Mouse (Mus musculus): ENCODE data around the gene Fundc2.

Gene Fundc2

DNA sequence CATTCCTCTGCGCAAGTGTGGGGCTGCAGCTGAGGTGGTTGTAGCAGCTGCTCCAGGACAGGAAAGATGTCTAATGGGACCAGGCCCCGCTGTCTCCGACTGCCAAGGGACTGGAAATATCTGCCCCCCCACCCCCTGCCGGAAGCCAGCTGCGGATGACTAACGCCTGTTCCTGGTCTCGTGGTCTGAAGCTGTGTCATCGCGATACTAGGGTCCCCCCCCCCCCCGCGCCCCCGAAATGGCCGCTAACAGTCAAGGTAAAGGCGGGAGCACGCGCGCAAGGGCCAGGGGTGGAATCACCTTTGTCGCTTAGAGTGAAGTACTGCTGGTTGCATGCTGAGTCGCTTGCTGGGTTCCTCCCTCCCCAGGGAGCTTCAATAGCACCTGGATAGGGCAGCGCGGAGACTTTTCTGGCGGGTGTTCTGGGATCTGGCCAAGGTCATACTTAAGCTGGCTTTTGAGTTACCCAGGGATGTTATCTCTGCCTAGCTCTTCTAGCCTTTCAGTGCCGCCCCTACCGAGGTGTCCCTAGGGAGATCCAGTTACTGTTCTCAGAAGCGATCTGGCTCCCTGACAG lies at the start of gene Fundc2, which contains the start of gene F8:
Gene Fundc2 (plus strand): TSS at position 205 of the 577 bp plus-strand sequence.
Gene F8 (minus strand): TSS at position 421 of the 577 bp plus-strand sequence.
- peak; percentile 62 to 88 for DNase-seq

DNA sequence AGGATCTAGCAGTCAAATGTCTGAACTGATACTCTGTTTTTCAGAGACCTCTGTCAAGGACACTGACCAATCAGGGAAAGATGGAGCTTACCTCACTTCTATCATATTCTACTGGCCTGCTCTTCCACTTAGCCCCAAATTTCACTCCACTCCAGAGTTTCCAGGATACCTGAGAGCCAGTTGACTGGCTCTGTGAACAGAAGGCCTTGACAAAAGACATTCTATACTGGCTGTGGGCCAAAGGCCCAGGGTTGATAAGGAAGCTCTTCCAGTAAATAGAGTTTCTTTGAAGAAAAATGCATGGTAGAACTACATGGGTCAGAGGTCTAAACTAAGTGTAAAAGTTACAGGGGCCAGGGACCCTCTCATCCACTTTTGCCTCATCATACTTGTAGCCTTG lies 12.0 kb upstream of the Fundc2 start:
- DNase-seq, result no peak

DNA sequence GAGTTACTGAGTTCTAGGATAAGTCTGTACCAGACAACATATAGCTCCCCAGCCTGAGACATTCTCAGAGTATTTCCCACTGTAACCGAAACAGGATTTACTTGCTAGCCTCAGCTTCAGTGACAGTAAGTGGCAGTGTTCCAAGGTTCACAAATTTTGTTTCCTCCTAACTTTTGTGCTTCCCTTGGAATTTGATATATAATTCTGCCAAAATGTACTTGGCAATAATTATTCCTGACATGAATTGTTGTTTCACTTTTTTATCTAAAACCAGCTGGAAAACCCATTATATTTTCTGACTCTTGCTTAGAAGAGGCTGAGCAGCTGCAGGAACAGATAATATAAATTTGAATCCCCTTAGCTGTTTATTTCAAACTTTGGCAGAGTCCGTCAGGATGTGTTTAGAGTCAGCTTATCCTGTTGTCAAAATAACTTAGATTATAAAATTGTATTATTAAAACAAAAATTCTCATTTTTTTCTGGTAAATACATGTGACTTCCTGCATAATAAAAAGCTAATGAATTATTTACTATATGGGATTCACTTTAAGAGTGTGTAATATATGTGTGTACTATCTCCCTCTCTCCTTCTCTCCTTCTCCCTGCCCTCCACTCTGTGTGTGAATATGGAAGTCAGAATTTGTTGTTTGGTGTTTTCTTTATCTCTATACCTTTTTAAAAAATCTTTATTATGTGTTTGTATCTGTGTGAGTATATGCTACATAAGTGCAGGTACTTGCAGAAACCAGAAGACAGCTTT lies 9.4 kb upstream of the Fundc2 start:
- no peak for DNase-seq

DNA sequence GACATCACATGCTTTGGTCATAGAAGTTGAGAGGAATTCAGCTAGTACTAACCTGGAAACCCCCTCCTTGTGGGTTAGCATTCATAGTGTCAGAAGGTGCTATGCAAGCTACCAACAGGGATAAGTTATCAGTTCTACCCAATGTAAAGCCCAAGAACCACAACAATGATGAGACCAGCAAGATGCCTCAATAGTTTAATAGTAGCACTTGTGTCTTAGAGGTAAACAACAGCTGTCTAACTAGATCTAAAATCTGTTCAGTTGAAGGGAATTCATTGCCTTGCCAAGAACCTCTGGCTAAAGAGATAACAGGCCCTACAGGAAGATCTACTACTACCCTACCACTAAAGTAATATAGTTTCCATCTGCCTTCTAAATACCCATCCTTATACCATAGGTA lies 5.4 kb upstream of the Fundc2 start:
- DNase-seq, result no peak

DNA sequence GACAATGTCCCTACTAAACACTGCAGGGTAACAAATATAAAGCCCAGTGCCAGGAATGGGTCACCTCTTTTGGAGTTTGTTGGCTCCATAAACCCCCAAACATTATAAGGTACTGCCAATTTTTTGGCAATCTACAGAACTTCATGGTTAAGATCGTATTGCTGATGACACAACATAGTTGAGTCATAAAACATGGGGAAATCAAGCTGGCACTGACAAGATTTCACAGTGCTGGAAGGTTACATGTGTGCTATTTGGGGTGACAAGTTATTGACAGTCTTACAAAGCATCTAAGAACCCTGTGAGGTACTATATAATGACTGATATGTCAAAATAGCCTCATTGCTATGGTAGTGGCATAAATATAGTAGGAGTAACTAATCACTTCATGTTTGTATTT lies 1.0 kb upstream of the Fundc2 start:
- DNase-seq, result no peak

DNA sequence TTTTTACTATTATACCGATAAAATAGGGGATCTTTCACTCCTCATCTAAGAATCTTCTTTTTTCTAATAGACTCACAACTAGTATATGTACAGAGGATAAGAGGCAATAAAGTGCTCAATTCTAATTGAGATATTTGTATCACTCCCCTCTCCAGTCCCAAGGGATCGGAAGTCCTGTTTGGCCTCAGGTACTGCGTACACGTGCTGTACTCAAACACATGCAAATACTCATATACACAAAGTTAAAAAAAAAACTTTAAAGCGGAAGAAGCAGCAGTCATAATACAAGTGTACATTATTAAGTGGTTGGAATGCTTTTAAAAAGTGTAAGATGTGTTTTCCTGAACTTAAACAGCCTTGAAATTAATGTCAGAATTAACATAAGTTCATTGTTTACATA lies 500 bp upstream of the Fundc2 start:
- no peak for DNase-seq

DNA sequence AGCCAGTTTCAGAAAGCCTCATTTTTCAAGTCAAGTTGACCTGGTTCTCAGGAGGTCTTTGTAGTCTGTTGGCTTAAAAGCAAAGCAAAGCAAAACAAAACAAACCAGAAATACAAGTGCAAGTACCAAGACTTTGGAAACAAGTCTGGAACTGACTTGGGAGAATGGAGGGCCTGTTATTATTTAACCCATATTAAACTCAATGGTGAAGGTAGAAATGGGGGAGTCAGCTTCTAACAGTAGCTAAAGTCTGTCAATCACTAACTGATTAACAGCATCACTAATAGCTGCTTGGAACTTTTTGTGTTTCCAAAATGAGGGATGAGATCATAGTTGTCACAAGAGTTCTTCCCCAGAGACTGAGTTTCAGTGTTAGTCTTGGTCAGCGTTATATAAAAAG lies 17.3 kb downstream of the Fundc2 start:
- no peak for DNase-seq

DNA sequence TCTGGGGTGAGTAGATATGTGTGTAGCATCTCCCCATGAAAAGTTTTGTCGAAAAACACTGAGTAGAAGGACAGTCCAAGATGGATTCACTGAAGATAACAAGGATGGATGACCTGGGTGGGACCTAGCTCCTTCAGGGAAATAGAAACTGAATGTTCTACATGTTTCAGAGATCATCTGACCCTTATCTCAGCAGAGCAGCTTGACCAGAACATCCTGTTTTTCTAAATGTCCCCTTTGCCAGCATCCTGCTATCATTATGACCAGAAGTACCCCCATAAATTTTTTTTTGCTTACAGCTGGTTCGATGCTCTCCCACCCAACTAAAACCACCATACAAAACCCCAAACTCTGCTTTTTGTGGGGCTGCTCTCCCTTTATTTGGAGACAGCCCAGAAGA lies 20.5 kb downstream of the Fundc2 start:
- no peak for DNase-seq

DNA sequence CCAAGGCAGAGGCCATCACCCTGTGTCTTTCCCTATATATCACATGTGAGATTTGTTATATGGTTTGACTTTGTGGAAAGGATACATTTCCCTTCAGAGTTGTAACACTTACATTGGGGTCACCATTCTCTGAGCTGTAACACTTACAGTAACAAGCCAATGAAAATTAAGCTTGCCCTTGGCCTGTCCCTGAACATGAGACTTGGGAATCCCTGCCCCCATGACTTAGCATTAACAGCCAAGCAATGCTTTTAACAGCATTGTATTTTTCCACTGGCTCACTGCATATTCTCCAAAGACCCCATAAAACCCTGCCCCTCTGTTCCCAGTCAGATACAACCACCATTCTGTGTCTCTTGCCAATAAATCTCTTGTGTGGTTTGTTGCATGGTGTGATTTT lies 21.2 kb downstream of the Fundc2 start:
- no peak for DNase-seq

DNA sequence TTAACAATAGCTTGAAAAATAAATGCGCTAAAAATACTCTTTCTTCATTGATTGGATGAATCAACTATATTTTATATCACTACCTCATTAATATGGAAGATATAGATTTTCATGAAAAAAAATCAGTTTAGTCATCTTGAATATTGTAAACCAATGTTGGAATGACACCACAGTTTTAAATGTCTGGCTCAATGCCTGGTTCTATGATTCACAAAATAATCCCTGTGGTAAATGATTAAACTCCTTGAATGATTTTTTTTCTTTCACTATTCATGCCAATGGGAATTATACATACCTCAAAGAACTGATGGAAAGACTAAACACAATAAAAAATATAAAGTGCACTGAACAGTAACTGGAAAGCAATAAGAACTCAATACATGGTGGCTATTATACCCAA lies 27.5 kb downstream of the Fundc2 start:
- no peak for DNase-seq

DNA sequence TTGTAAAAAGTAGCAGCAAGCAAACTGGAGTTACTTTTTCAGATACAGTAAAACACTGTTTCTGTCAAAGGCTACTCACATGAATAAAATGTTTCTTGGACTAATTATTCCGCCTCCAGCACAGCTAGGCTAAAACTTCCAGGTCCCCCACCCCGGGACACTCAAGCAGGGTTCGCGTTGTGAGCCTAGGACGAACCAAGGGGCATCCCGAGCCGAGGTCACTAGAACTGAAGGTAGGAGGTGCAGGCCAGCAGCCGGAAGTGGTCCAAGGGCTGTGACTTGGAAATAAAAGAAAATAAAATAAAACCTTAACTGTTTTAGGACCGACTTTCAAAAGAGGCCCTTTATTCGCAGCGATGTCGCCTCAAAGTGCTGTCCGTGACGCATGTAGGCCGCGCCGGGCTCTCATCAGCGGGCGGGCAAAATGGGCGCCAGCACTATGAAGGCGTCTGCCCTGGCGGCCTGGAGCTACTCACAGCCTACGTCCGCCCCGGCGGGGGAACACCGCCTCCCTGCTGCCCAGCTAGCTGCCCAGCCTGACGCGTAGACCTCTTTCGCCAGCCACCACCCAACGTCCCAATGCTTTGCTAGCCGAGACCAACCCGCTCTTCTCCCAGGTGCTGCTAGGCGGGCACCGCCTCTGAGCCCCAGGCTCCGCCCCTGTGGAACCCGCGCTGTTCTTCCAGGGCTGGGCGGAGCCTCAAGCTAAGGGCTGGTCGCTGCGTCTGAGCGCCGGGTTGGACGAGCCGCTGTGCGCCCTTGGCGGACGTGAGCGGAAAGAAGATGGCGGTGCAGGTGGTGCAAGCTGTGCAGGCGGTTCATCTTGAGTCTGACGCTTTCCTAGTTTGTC lies 34.0 kb downstream of the Fundc2 start, which contains the start of the genes Cmc4, Mtcp1 and Brcc3:
Gene Cmc4 (minus strand): TSS at position 649 of the 850 bp plus-strand sequence.
Gene Mtcp1 (minus strand): TSS at position 653 of the 850 bp plus-strand sequence.
Gene Brcc3 (plus strand): TSS at position 693 of the 850 bp plus-strand sequence.
- peak; percentile 88 to 91 for DNase-seq

Data from cerebellum, postnatal 25 days (tissue).